Mouse (Mus musculus): ENCODE results near the gene Rgs3.

- TF ChIP-seq CTCF (IDR thresholded peaks at IDR 0.05; ENCODE audit: low read depth, low read length) (no peak), POLR2A (IDR thresholded peaks at IDR 0.05; ENCODE audit: extremely low read depth, insufficient read depth, low read length) (no peak)
Measured at GRCm38 (mm10) chr4:62603607-62604006, 44.0 kb downstream of the Rgs3 start.
